Mouse (Mus musculus): ENCODE measurements around the gene Ppp1r15b. TPM values are rescaled to one million over a fixed set of nuclear protein-coding genes. Genes with fewer than 3 reads are reported as not detected.

Ppp1r15b gene
- polyA plus RNA-seq, 1 experiment from 2014 or later, result 22.2 TPM

DNA sequence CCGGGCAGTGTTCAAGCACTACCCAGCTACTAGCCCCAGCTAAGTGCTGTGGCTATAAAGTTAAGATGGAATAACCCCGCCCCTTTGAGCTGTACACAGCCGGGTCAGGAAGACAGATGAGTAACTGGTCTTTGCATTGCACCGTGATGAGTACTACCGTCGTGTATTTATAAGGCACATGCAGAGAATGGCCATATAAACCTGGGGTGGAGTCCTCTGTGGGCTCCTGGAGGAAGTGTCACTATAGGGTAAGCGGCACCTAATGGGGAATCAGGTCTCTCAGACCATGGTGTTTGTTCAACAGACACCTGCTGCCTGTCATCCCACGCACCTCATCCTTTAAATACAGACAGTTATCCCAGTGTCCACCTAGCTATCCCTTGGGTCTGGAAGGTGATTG, 32.0 kb downstream of the Ppp1r15b start:
- Histone ChIP-seq H3K27ac (ENCODE audit: low read depth, low read length) (no peak overlapping the region), H3K27me3 (replicated peaks; ENCODE audit: control insufficient read depth, insufficient read depth, low read length) (peaks cover 25% of the 10 kb centered on the region), H3K36me3 (ENCODE audit: control insufficient read depth, insufficient read depth, low read length) (no peaks in the 10 kb centered on the region), H3K4me3 (ENCODE audit: low read length) (no peak overlapping the region), H3K9ac (ENCODE audit: low read depth, low read length) (no peak overlapping the region), H3K4me2 (ENCODE audit: low read length) (no peak overlapping the region; the same call in 1 of the 2 replicates), H3K4me1 (ENCODE audit: control insufficient read depth, insufficient read depth, low read depth, low read length) (peaks cover 19% of the 10 kb centered on the region), H3K9me3 (ENCODE audit: control insufficient read depth, low read length) (no peaks in the 10 kb centered on the region)
- no peak for ATAC-seq
- 56% methylated on average over 8 of the region's 8 CpGs for WGBS

DNA sequence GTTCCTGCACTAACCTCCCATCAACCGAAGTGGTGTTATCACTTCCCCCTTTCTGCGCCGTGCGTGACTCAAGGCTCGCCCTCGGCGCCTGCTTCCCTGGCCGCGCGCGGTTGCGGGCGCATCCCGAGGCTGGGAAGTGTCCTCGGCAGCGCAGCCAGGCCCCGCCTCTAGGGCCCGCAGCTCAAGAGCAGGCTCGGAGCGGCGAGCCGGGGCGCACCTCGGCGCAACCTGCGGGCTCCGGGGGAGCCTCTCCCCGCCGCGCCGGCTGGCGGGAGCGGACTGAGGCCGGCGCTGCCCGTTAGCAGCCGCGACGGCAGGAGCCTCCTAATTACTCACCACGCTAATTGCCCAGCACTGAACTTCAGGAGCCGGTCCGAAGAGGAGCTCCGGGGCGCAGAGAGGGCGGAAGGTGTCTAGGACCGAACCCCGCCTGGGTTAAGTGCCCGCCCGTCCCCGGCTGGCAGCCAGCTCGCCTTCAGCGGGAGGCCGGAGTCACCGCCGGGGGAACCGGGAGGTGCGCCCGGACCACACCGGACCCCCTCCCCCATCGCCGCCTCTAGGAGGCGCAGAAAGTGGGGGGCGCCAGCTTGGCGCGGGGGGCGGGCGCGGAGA, 33.0 kb downstream of the Ppp1r15b start, which contains the start of gene Plekha6:
TSS of gene Plekha6 (plus strand) at position 391 of the 612 bp plus-strand sequence.
- H3K4me2 ChIP-seq (ENCODE audit: low read length), result peak within 1 kb of the TSS; percentile 99
- H3K4me1 ChIP-seq (ENCODE audit: control insufficient read depth, insufficient read depth, low read depth, low read length), result peaks cover 18% of the 10 kb centered on the region
- H3K4me3 ChIP-seq (ENCODE audit: low read length), result peak within 1 kb of the TSS; percentile 62
- no peaks in the 10 kb centered on the region for H3K36me3 ChIP-seq (ENCODE audit: control insufficient read depth, insufficient read depth, low read length)
- no peaks in the 10 kb centered on the region for H3K9me3 ChIP-seq (ENCODE audit: control insufficient read depth, low read length)
- H3K27ac ChIP-seq (ENCODE audit: low read depth, low read length), result no peak within 1 kb of the TSS
- WGBS, result under 1% methylated on average over 46 of the region's 68 CpGs
- ATAC-seq, result no peak
- peaks cover 25% of the 10 kb centered on the region for H3K27me3 ChIP-seq (replicated peaks; ENCODE audit: control insufficient read depth, insufficient read depth, low read length)
- peak within 1 kb of the TSS; percentile 65 for H3K9ac ChIP-seq (ENCODE audit: low read depth, low read length)

DNA sequence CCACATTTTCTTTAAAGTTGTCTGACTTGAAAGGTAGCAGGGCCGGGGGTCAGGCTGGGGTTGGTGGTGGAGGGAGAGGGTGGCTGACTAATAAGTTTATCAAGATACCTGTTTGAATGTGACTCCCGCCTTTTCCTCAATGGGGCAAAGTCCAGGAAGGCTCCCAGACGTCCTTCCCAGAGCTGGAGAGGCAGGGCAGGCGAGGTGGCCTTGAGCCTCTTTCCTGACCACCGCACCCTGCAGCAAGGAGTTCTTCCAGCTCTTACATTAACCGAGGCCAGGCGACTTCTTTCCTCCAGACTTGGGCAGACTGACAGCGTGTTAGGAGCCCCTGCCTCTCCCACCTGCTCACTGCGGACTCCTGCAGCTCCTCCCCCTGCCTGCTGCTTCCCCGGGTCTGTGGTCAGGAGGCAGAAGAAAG, 33.7 kb downstream of the Ppp1r15b start:
- Histone ChIP-seq H3K9ac (ENCODE audit: low read depth, low read length) (no peak overlapping the region; the same call in 1 of the 2 replicates), H3K4me2 (ENCODE audit: low read length) (peak overlapping the region; percentile 99), H3K36me3 (ENCODE audit: control insufficient read depth, insufficient read depth, low read length) (no peaks in the 10 kb centered on the region), H3K4me1 (ENCODE audit: control insufficient read depth, insufficient read depth, low read depth, low read length) (peaks cover 14% of the 10 kb centered on the region), H3K27me3 (replicated peaks; ENCODE audit: control insufficient read depth, insufficient read depth, low read length) (peaks cover 25% of the 10 kb centered on the region), H3K4me3 (ENCODE audit: low read length) (peak overlapping the region; percentile 62), H3K27ac (ENCODE audit: low read depth, low read length) (no peak overlapping the region), H3K9me3 (ENCODE audit: control insufficient read depth, low read length) (no peaks in the 10 kb centered on the region)
- WGBS, result 4% methylated on average over 9 of the region's 10 CpGs
- peak; percentile 14; the same call in 1 of the 2 replicates for ATAC-seq

DNA sequence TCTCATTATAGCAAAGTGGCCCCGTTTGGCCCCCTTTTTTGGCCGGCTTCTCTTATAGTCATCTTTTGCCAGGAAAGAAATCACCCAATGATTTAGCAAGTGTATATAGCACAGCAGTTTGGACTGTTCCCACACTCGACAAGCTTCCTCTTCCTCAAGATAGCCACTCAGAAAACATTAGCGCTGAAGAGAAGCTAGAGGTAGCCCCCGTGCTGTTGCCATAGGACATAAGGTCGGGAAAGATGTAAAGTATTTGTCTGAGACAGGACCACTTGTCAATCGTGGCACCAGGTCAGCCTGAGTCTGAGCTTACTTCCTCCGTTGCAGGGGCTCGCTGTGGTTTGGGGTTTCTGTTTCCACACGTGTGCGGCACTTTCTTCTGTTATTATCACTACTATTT, 34.2 kb downstream of the Ppp1r15b start:
- H3K4me1 ChIP-seq (ENCODE audit: control insufficient read depth, insufficient read depth, low read depth, low read length), result peaks cover 14% of the 10 kb centered on the region
- H3K9me3 ChIP-seq (ENCODE audit: control insufficient read depth, low read length), result no peaks in the 10 kb centered on the region
- WGBS, result 33% methylated on average over 11 of the region's 11 CpGs
- peaks cover 25% of the 10 kb centered on the region for H3K27me3 ChIP-seq (replicated peaks; ENCODE audit: control insufficient read depth, insufficient read depth, low read length)
- H3K4me2 ChIP-seq (ENCODE audit: low read length), result peak overlapping the region; percentile 99
- H3K27ac ChIP-seq (ENCODE audit: low read depth, low read length), result no peak overlapping the region
- H3K9ac ChIP-seq (ENCODE audit: low read depth, low read length), result no peak overlapping the region
- H3K36me3 ChIP-seq (ENCODE audit: control insufficient read depth, insufficient read depth, low read length), result no peaks in the 10 kb centered on the region
- ATAC-seq, result no peak
- no peak overlapping the region for H3K4me3 ChIP-seq (ENCODE audit: low read length)

DNA sequence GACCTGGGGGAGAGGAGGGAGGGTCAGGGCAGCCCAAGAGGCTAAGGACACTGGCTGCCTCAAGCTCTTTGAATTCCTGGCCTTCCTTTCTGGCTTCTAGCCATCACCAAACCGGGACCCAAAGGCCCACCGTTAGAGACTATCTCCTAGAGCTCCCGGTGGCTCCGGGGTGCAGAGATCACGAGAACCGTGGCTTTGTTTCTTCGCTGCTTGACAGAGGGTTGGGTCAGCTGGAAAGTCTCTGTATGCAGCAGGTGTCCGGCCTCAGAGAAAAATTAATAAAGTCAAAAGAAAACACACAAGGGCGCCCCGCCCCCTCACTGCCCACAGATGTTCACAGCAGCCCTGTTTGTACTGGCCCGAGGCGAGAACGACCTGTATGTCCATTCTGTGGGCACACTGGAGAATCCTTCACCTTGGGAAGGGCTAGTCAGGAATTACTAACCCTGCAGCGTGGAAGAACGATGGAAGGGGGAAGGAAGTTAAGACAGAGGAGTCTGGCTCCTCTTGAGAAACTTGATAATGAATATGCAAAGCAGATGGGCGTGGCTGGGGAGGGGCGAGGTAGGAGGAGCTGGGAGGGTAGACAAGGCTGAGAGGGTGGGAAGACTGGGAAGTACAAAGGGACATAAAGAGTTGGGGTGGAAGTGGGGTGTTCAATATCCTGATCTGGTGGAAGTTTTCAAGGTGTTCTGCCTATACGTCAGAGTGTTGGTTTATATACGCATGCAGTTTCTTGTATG, 37.5 kb downstream of the Ppp1r15b start:
- 29% methylated on average over 19 of the region's 19 CpGs for WGBS
- H3K27ac ChIP-seq (ENCODE audit: low read depth, low read length), result no peak overlapping the region
- ATAC-seq, result no peak
- peaks cover 10% of the 10 kb centered on the region for H3K27me3 ChIP-seq (replicated peaks; ENCODE audit: control insufficient read depth, insufficient read depth, low read length)
- no peaks in the 10 kb centered on the region for H3K36me3 ChIP-seq (ENCODE audit: control insufficient read depth, insufficient read depth, low read length)
- no peaks in the 10 kb centered on the region for H3K9me3 ChIP-seq (ENCODE audit: control insufficient read depth, low read length)
- peaks cover 16% of the 10 kb centered on the region for H3K4me1 ChIP-seq (ENCODE audit: control insufficient read depth, insufficient read depth, low read depth, low read length)
- H3K4me2 ChIP-seq (ENCODE audit: low read length), result no peak overlapping the region
- H3K4me3 ChIP-seq (ENCODE audit: low read length), result no peak overlapping the region
- no peak overlapping the region for H3K9ac ChIP-seq (ENCODE audit: low read depth, low read length)

DNA sequence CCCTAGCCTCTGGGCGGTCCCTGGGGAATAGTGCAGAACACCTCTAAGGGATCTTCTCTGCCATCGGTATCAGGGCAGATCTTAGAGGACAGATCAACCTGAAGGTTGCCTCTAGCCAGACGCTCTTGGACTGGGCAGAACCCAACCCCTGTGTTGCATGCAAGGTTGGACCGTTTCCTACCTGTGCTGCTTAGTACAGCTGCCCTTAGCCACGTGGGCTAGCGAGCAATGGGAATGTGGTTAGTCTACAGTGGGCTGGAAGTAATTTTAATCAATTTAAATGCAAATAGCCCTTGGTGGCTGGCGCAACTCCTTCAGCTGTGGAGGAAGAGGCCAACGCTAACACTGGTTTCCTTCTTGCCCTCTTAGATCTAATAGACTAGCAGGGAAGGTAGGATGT, 39.3 kb downstream of the Ppp1r15b start:
- 70% methylated on average over 8 of the region's 8 CpGs for WGBS
- no peaks in the 10 kb centered on the region for H3K9me3 ChIP-seq (ENCODE audit: control insufficient read depth, low read length)
- H3K9ac ChIP-seq (ENCODE audit: low read depth, low read length), result no peak overlapping the region
- no peak overlapping the region for H3K4me3 ChIP-seq (ENCODE audit: low read length)
- H3K27me3 ChIP-seq (replicated peaks; ENCODE audit: control insufficient read depth, insufficient read depth, low read length), result peaks cover 3% of the 10 kb centered on the region
- H3K36me3 ChIP-seq (ENCODE audit: control insufficient read depth, insufficient read depth, low read length), result no peaks in the 10 kb centered on the region
- ATAC-seq, result no peak
- peaks cover 4% of the 10 kb centered on the region for H3K4me1 ChIP-seq (ENCODE audit: control insufficient read depth, insufficient read depth, low read depth, low read length)
- no peak overlapping the region for H3K4me2 ChIP-seq (ENCODE audit: low read length)
- H3K27ac ChIP-seq (ENCODE audit: low read depth, low read length), result no peak overlapping the region

DNA sequence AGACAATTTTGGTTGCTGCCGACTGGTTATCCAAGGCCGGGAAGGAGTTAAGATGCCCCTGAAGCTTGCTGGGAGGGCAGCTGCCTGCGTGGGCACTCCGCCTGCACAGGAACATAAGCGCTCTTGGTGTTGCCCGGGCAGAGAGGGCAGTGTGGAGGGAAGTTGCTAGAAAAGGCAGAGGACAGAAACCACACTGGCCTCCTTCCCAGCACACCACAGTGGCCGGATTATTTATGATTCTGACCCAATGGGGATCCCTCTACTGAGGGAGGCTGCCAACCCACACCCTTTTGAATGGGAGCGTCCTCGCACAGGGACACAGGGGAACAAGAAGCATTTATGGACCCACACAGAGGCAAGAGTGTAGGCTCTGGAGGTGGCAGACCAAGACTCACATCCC, 40.4 kb downstream of the Ppp1r15b start:
- no peak overlapping the region for H3K9ac ChIP-seq (ENCODE audit: low read depth, low read length)
- H3K27ac ChIP-seq (ENCODE audit: low read depth, low read length), result no peak overlapping the region
- WGBS, result 80% methylated on average over 9 of the region's 9 CpGs
- no peaks in the 10 kb centered on the region for H3K36me3 ChIP-seq (ENCODE audit: control insufficient read depth, insufficient read depth, low read length)
- H3K4me1 ChIP-seq (ENCODE audit: control insufficient read depth, insufficient read depth, low read depth, low read length), result peaks cover 4% of the 10 kb centered on the region
- ATAC-seq, result peak; percentile 71; the same call in 1 of the 2 replicates
- H3K27me3 ChIP-seq (replicated peaks; ENCODE audit: control insufficient read depth, insufficient read depth, low read length), result peaks cover 3% of the 10 kb centered on the region
- no peak overlapping the region for H3K4me2 ChIP-seq (ENCODE audit: low read length)
- no peak overlapping the region for H3K4me3 ChIP-seq (ENCODE audit: low read length)
- H3K9me3 ChIP-seq (ENCODE audit: control insufficient read depth, low read length), result no peaks in the 10 kb centered on the region

DNA sequence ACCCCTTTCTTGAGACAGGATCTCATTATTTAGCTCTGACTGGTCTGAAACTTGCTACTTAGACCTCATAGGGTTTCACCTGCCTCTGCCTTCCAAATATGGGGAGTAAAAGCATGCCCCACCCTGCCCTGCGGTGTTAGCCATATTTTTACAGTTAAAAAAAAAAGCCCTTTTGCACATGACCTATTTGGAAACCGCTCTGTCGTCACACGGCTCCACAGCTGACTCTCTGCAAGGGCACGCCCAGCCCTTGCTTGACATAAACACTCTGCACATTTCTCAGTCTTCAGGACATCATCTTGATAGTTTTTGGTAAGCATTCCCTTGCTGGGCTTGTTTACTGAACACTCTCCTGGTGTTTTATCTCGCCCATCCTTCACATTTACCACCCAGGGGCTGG, 44.2 kb downstream of the Ppp1r15b start:
- Histone ChIP-seq H3K36me3 (ENCODE audit: control insufficient read depth, insufficient read depth, low read length) (no peaks in the 10 kb centered on the region), H3K4me1 (ENCODE audit: control insufficient read depth, insufficient read depth, low read depth, low read length) (peaks cover 11% of the 10 kb centered on the region), H3K27ac (ENCODE audit: low read depth, low read length) (no peak overlapping the region), H3K9me3 (ENCODE audit: control insufficient read depth, low read length) (no peaks in the 10 kb centered on the region), H3K4me2 (ENCODE audit: low read length) (no peak overlapping the region), H3K9ac (ENCODE audit: low read depth, low read length) (no peak overlapping the region), H3K4me3 (ENCODE audit: low read length) (no peak overlapping the region), H3K27me3 (replicated peaks; ENCODE audit: control insufficient read depth, insufficient read depth, low read length) (no peaks in the 10 kb centered on the region; the same call in 1 of the 2 replicates)
- 81% methylated on average over 6 of the region's 6 CpGs for WGBS
- ATAC-seq, result no peak

DNA sequence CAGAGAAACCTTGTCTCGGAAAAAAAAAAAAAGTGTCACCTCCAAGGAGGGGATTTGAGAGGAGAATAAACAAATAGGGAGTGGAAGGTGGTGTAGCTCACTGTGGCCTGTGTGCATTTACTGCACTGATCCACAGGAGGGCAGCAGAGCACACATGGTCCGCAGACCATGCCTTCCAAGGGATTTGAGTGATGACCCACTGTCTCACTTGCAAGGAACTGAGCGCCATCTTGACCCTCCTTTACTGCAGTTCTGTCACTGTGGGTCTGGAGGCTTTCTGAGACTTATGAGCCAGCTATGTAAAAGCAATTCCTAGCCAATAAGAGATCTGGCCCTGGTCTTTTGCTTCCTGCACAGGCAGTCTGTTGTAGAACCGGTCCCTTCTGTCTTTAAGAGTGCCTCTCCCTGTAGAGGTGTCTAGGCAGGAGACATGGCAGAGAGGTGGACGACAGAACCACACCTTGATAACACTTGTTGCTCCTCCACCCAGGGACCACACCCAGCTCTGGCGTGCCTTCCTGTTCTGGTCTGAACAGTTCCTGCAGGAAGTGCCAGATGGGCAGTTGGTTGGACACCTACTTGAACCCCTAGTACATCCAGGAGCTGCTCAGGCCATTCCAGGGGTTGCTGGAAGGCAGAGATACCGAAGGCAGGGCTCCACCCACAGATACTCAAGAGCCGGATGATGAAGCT, 46.7 kb downstream of the Ppp1r15b start:
- H3K27ac ChIP-seq (ENCODE audit: low read depth, low read length), result no peak overlapping the region
- peaks cover 7% of the 10 kb centered on the region for H3K4me1 ChIP-seq (ENCODE audit: control insufficient read depth, insufficient read depth, low read depth, low read length)
- no peaks in the 10 kb centered on the region for H3K27me3 ChIP-seq (replicated peaks; ENCODE audit: control insufficient read depth, insufficient read depth, low read length)
- H3K36me3 ChIP-seq (ENCODE audit: control insufficient read depth, insufficient read depth, low read length), result no peaks in the 10 kb centered on the region
- H3K4me2 ChIP-seq (ENCODE audit: low read length), result no peak overlapping the region
- no peaks in the 10 kb centered on the region for H3K9me3 ChIP-seq (ENCODE audit: control insufficient read depth, low read length)
- 56% methylated on average over 8 of the region's 8 CpGs for WGBS
- no peak overlapping the region for H3K9ac ChIP-seq (ENCODE audit: low read depth, low read length)
- ATAC-seq, result no peak
- H3K4me3 ChIP-seq (ENCODE audit: low read length), result no peak overlapping the region

Measured in hindbrain, embryonic 16.5 days (tissue).